Mouse (Mus musculus) left cerebral cortex, adult 2 months (tissue): Measurements from ENCODE around the gene Cotl1. TPM values are rescaled to one million over a fixed set of nuclear protein-coding genes. Genes with fewer than 3 reads are reported as not detected.
"Not testable (repeated sequence)": the region's sequence is repeated elsewhere in the genome, so short reads cannot be mapped to it uniquely, and the experiment has no call there.

Source experiments
- DNase-seq, 2 experiments: peaks; one replicate each; pipeline ENCODE4 v3.0.0; 2021 to 2022; ENCODE audit warnings: low spot score in 2 of 2, mixed read lengths in 1 of 2; ENCODE audit errors: extremely low spot score in 1 of 2
- H3K27ac ChIP-seq: fragments of 200-600 bp; 2 replicates; pipeline ENCODE4 v1.8.1; 2022
- H3K4me3 ChIP-seq: fragments of 200-600 bp; 2 replicates; pipeline ENCODE4 v1.8.1; 2022
- CTCF ChIP-seq: fragments of 200-600 bp; IDR thresholded peaks from 2 replicates; pipeline ENCODE4 v1.8.1; 2022; ENCODE audit warnings: antibody characterized with exemption, mild to moderate bottlenecking, moderate library complexity
- intact Hi-C: fragments of 180-260 bp; cut with DNase I; formaldehyde crosslinking; loops from one replicate; pipeline ENCODE4 v1.15.1; 2025
- total RNA-seq, 2 experiments: library from RNA; stranded (reverse); gene quantifications; 2 replicates each; pipeline ENCODE4 v1.2.3; 2021

The Cotl1 gene
- total RNA-seq, 2 experiments from 2014 or later: 60.1 to 61.4 TPM

DNA sequence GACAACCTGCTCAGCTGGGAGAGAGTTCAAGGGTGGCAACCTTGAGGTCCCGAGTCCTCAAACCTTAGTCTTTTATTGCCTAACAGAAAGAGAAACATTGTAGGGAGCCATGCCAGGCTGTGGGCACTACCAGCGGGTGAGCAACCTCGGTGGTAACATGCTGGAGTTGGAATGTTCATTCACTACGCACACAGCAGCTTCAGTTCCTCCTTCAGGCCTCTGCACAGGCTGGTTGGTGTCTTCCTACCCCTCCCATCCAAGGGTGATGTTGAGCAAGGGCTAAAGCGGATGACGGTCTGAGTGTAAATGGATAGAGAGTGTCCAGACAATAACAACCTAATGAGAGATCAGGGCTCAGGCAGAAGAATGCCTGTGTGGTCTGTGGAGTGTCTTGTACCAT is 17.4 kb upstream of the Cotl1 start:
- no peak for TF ChIP-seq CTCF
- Histone ChIP-seq H3K4me3 (no peak overlapping the region), H3K27ac (no peak overlapping the region)
- no peak for DNase-seq
- intact Hi-C loops: no loop called here

DNA sequence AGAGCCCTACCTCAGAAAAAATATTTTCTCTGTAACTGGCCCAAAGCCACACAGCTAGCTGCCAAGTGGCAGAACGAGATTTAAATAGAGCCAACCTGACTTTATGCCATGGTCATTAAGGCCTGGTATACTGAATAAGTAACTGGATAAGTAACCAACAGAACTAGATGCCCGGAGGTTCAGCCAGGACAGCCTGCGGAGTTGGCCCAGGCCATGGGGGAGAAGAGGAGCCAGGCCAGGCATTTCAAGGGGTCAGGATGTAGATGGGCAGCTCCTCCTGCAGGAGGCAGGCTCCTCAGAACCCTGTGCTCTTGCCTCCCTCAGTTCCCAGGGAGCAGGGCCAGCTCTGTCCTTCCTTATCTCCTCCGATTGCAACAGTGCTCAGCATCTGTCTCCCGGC is 15.3 kb upstream of the Cotl1 start:
- H3K4me3 ChIP-seq: no peak overlapping the region
- intact Hi-C loops: no loop called here
- H3K27ac ChIP-seq: no peak overlapping the region
- DNase-seq: no peak
- TF ChIP-seq CTCF: no peak

DNA sequence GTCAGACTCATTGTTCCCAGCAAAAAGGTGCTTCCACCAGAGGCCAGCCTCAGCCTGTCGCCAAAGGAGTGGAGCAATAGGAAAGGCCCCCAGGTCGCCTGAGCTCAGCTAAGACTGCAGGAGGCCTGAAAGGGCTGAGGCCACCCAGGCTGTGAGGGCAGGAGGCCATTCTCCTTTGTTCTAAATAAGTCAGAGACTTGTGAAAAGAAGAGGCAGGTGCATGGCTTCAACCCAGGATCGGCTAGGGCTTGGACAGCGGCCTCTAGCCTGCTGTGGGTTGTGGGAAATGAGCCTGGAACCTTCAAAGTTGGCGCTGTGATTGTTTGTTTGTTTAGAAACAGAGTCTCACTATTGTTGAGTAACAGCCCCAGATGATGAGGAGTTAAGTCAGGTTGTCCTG is 13.7 kb upstream of the Cotl1 start:
- no peak for DNase-seq
- Histone ChIP-seq H3K27ac (no peak overlapping the region), H3K4me3 (no peak overlapping the region)
- TF ChIP-seq CTCF: no peak
- intact Hi-C loops: no loop called here

DNA sequence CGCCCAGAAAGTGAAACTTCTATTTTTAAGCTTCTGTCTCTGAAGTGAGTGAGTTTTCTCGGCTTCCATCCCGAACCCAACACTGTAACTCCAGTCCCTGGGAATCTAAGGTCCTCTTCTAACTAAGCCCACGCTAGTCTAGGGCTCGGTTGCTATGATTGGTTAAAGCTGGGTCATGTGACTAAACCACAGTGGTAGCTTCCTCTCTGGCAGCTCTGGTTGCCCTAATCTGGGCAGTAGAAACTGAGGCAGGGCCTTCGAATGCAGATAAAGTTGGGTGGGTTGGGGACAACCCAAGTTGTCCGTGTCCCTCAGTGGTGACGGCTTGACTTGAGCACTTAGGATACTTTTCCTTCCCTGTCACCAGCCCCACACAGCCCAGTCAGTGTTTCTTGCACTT is 13.2 kb upstream of the Cotl1 start:
- intact Hi-C loops: no loop called here
- Histone ChIP-seq H3K4me3 (no peak overlapping the region), H3K27ac (no peak overlapping the region)
- TF ChIP-seq CTCF: no peak
- no peak for DNase-seq

DNA sequence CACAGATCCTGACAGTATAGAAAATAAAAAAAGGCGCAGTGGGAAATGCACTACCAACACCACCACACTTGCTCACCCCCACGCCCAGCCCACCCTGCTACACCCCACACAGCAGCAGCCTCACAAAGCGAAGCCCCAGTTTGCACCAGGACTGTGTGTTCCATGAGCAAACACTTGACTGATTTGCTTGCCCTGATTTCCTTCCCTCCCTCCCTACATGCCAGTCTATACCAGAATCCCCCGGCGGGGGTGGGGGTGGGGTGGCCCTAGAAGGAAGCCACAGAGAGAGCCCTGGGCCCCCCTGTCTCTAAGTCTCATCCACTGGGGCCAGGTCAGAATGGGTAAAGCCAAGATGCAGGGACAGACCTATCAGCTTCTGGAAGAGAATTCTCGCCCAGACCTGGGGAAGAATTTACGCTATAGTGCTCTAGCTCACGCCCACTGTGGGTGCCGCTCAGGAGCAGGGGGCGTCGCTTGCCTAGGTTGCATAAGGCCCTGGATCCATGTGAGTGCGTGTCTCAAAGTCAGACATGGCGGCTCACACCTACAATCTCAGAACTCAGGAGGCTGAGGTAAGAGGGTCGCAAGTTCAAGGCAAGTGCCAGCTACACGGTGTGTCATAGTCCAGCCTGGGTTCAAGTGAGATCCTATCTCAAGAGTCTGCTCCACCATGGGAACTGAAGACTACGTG is 7.0 kb upstream of the Cotl1 start:
- intact Hi-C loops: no loop called here
- Histone ChIP-seq H3K4me3 (no peak overlapping the region), H3K27ac (no peak overlapping the region)
- TF ChIP-seq CTCF: no peak
- no peak for DNase-seq

DNA sequence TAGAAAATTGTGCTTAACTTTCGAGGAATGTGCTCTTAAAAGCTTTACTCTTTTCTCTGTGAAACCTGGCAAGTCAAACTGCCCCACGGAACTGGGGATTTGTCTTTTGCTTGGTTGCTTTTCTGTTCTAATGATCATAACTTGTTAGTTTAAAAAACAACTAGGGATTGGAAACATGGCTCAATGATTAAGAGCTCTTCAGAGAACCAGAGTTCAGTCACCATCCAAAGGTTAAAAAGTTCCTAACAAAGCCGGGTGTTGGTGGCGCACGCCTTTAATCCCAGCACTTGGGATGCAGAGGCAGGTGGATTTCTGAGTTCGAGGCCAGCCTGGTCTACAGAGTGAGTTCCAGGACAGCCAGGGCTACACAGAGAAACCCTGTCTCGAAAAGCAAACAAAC is 5.4 kb upstream of the Cotl1 start:
- DNase-seq, H3K27ac ChIP-seq, intact Hi-C loops, H3K4me3 ChIP-seq: not testable (repeated sequence)

DNA sequence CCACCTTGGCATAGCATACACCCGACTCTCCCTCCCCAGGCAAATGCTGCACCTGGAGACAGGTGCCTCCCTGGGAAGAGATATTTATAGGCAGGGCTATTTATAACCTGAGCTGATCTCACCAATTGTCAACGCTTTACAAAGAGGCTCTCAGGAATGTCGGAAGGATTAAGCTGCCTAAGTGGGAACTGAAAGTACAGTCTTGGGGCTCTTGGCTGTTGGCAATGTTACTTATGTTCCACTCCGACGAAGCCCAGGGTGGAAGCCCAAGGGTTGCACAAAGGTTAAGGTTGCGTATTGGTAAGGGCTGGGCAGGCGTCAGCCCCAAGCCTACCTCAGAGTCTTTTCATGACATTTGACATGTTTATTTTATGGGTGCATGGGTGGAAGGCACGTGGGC is 4.2 kb upstream of the Cotl1 start:
- no peak for TF ChIP-seq CTCF
- no peak overlapping the region for H3K4me3 ChIP-seq
- DNase-seq: no peak
- intact Hi-C loops: loop anchor here (5.0 kb wide), 1 partner anchor 157 kb away; no protein-coding TSS in a partner anchor
- H3K27ac ChIP-seq: no peak overlapping the region

DNA sequence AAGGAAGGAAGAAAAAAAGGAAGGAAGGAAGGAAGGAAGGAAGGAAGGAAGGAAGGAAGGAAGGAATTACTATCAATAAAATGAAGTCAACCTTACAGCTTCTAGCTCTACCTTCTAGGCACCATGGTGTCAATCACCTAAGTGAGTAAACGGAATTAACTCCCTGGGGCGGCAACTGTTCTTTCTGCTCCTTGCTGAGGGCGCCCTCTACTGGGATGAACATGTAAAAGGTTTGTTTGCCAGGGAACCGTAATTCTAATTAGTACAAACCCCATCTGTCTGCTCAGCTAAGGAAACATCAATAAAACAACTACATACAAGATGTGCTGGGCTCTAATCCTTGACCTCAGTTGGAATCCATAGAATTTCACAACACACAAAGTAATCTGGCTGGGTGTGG is 3.1 kb upstream of the Cotl1 start:
- Histone ChIP-seq H3K27ac (no peak overlapping the region), H3K4me3 (no peak overlapping the region)
- intact Hi-C loops: loop anchor here (1.0 to 5.0 kb wide), 2 partner anchors 61 to 156 kb away; no protein-coding TSS in a partner anchor
- TF ChIP-seq CTCF: peak; percentile 88
- peak; percentile 76 to 80 for DNase-seq

DNA sequence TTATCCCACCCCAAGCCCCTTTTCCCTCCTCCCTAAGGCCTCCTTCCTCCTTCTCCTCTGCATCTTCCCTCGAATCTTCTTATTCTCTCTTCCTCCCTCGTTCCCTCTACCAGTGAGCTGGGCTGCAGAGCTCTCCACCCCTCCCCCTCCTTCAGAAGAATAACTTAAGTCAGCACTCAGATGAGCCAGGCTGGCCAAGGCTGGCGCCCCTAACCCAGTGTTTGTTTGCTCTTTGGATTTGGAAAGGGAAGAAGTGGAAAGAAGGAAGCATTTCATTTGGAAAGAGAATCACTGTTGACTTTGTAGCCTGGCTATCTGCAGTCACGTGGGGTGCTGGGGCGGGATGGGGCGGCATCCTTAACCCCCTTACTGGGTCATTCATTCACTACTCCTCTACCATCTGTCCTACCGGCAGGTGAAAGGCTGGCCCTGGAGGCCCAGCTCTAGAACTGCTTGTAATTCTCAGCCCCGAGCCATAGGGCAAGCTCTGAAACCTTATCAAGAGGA is 614 bp upstream of the Cotl1 start:
- H3K4me3 ChIP-seq: peak overlapping the region; percentile 70
- H3K27ac ChIP-seq: peak overlapping the region; percentile 91
- DNase-seq: no peak
- intact Hi-C loops: loop anchor here (5.0 kb wide), 1 partner anchor 154 kb away; no protein-coding TSS in a partner anchor
- TF ChIP-seq CTCF: no peak

DNA sequence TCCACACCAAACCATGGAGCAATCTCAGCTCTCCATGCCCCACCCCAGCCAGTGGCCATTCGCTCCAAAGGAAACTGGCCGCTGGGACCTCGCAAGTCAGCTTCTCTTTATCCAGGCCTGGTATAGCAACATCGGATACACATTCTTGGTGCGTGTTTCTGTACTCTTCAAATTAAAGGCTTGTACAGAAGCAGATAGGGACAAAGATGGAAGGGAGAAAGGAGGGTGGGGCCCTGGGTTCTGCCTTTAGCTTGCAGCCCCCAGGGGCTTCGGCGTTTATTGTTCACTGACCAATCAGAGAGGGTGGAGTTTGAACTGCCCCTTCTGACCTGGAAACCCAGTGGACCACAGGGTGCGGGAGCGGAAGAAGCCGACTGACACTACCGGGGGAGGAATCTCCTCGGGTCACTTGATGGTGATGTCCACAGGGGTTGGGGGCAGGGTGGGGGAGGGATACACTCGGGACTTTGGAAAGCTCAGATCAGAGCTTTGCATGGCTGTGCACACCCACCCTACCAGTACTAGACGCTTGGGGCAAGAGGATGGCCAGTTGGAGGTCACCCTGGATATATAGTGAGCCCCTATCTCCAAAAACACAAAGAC is 824 bp downstream of the Cotl1 start:
- H3K27ac ChIP-seq: peak overlapping the region; percentile 77
- no peak for DNase-seq
- intact Hi-C loops: loop anchor here (5.0 kb wide), 1 partner anchor 152 kb away; no protein-coding TSS in a partner anchor
- TF ChIP-seq CTCF: no peak
- H3K4me3 ChIP-seq: peak overlapping the region; percentile 70

DNA sequence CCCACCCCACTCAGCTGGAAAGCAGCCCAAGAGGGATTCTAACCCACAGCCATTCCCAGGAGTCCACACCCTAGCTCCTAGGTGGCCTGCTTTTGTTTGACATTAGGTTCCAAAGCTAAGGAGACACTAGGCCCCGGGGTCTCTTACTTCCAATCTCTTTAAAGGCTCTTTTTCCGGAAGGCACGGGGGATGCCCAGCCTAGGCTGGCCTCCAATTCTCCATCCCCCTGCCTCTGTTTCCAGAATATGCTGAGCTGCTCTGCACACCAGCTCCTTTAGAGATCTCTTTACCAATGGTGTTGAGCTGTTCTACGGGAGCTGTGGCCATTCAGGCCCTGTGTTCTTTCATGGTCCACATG is 1.4 kb downstream of the Cotl1 start:
- DNase-seq: no peak
- intact Hi-C loops: no loop called here
- H3K27ac ChIP-seq: peak overlapping the region; percentile 3

DNA sequence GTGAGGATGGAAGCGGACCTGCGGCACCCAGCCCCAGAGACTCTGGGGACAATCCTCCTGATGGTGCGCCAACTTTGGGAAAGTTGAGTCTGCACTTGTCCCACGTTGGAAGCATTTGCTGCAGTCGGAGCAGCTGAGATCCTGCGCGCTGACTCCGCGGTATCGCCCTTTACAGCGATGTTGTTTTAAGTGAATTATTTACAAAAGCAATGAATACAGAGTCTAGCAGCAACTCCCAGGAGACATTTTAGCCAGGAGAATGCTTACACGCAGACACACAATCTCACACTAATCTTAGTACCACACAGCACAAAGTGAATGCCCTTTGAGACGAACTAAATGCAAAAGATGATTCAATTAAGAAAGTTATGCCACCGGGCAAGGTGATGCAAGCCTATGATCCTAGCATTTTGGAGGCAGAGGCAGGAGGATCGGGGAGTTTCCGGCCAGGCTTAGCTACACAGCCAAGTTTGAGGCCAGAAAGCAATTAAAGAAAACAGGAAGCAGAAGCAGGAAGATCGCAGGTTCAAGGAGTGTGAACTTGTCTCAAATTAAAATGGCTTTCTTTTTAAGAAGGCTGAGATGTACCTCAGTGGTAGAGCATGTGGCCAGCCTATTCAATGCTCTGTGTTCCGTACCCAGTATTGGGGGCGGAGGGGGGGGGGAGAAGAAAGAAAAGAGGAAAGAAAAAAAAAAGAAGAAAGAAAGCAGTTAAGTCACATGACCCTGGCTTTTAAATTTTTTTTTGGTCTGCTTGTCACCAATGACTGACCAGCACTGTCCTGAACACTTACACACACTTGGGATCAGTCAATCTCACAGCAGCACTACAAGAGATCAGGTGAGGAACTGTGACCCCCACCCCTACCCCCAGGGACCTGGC is 2.0 kb downstream of the Cotl1 start:
- intact Hi-C loops: no loop called here
- H3K27ac ChIP-seq: 0 out of 2 replicates have a peak overlapping the region, but pooled peaks have one; percentile 13
- no peak for DNase-seq

More for the DNA sequence above, 1.4 kb downstream of the Cotl1 start:
- no peak for TF ChIP-seq CTCF
- peak overlapping the region; percentile 70 for H3K4me3 ChIP-seq

More for the DNA sequence above, 2.0 kb downstream of the Cotl1 start:
- H3K4me3 ChIP-seq: peak overlapping the region; percentile 70
- no peak for TF ChIP-seq CTCF
